In the genomic region with DNA sequence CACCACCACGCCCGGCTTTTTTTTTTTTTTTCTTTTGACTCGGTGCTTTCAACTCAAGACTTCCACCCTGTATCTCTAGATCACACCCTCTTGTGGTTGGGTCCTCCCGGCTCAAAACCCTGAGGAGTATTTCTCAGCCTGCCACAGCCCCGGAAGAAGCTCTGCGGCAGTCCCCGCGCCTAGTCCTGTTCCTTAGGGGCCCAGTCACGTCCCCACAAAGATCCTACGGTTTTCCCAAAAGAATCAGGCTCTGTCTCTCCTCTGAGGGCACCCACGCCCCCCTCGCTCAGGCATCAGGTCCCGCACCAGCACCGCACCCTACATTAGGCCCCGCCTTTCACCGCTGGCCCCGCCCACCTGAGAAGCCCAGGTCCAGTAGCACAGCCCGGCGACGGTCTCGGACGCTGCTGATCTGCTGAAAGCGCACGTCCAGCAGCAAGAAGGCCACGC, we compare ENCODE assay signal across 7 mouse cellular contexts. TPM values are rescaled to one million over a fixed set of nuclear protein-coding genes. Genes with fewer than 3 reads are reported as not detected.
DNase-seq lines count a peak whose midpoint lies in the region; ATAC-seq lines count a peak whose summit lies in the region.

No protein-coding gene starts in this region.

- H3K36me3 ChIP-seq in erythroblast, embryonic 14.5 days (ENCODE audit: control insufficient read depth) = peaks cover 3% of the 10 kb centered on the region
- peaks cover 3% of the 10 kb centered on the region; the same call in 1 of the 2 replicates for H3K36me3 ChIP-seq in hindbrain, embryonic 15.5 days
- peaks cover 6% of the 10 kb centered on the region for H3K36me3 ChIP-seq in liver, embryonic 13.5 days

- ATAC-seq in CD4-positive, CD25-positive, alpha-beta regulatory T cell, adult 4 months = peak; percentile 86
- no peak for ATAC-seq in hindbrain, embryonic 15.5 days (ENCODE audit: low FRiP score, low read depth)
- ATAC-seq in liver, embryonic 13.5 days (ENCODE audit: low read depth) = peak; percentile 62

- WGBS in hindbrain, embryonic 15.5 days = 3% methylated on average over 25 of the region's 25 CpGs
- whole genome bisulfite sequencing in liver, embryonic 13.5 days (ENCODE audit: insufficient replicate concordance) = 1% methylated on average over 25 of the region's 25 CpGs

- peaks cover 34% of the 10 kb centered on the region for H3K4me1 ChIP-seq in erythroblast, embryonic 14.5 days (ENCODE audit: control insufficient read depth)
- H3K4me1 ChIP-seq in hindbrain, embryonic 15.5 days (replicated peaks) = peaks cover 41% of the 10 kb centered on the region
- H3K4me1 ChIP-seq in liver, embryonic 13.5 days (replicated peaks) = peaks cover 34% of the 10 kb centered on the region

- peak overlapping the region; percentile 52 for H3K4me3 ChIP-seq in erythroblast, embryonic 14.5 days (replicated peaks)
- peak overlapping the region; percentile 66 for H3K4me3 ChIP-seq in hindbrain, embryonic 15.5 days
- H3K4me3 ChIP-seq in liver, embryonic 13.5 days (replicated peaks) = peak overlapping the region; percentile 57

- H3K9me3 ChIP-seq in erythroblast, embryonic 14.5 days (ENCODE audit: control insufficient read depth, low read length) = peaks cover 14% of the 10 kb centered on the region; the same call in 1 of the 2 replicates
- H3K9me3 ChIP-seq in hindbrain, embryonic 15.5 days = no peaks in the 10 kb centered on the region
- no peaks in the 10 kb centered on the region for H3K9me3 ChIP-seq in liver, embryonic 13.5 days (replicated peaks)

- H3K9ac ChIP-seq in hindbrain, embryonic 15.5 days = peak overlapping the region; percentile 3; the same call in 1 of the 2 replicates
- H3K9ac ChIP-seq in liver, embryonic 13.5 days = peak overlapping the region; percentile 49; the same call in 1 of the 2 replicates

- H3K4me2 ChIP-seq in hindbrain, embryonic 15.5 days = peak overlapping the region; percentile 58
- peak overlapping the region; percentile 77 for H3K4me2 ChIP-seq in liver, embryonic 13.5 days

- peak; percentile 68 for DNase-seq in R1 (ENCODE audit: low read depth, low spot score)
- peak; percentile 74 for DNase-seq in liver, embryonic 13.5 days
- DNase-seq in natural killer cell, adult 2 months (ENCODE audit: low spot score in 2 of 2) = peak; percentile 42 to 51
- DNase-seq in thymus, postnatal 14 days = peak; percentile 72

- H3K27me3 ChIP-seq in erythroblast, embryonic 14.5 days (ENCODE audit: control insufficient read depth) = peaks cover 58% of the 10 kb centered on the region
- peaks cover 7% of the 10 kb centered on the region for H3K27me3 ChIP-seq in hindbrain, embryonic 15.5 days
- peaks cover 62% of the 10 kb centered on the region for H3K27me3 ChIP-seq in liver, embryonic 13.5 days

- H3K27ac ChIP-seq in hindbrain, embryonic 15.5 days (replicated peaks) = no peak overlapping the region
- H3K27ac ChIP-seq in liver, embryonic 13.5 days = no peak overlapping the region

RNA-seq across cellular contexts. Expression of gene Syngr3, which starts 2.6 kb away (rescaled TPM):
- 1 to 10 TPM; 1.1 TPM for polyA plus RNA-seq in CD4-positive, CD25-positive, alpha-beta regulatory T cell, adult 4 months (2017; shearing (Covaris generic))
- polyA plus RNA-seq in erythroblast, embryonic 14.5 days (2012) = not detected in 2 replicates
- 234 and 241 TPM in 2 replicates for polyA plus RNA-seq in hindbrain, embryonic 15.5 days (2015; fragmentation: Nextera tagmentation; extraction: Ambion mirVana)
- 0.10 and 0.31 TPM in 2 replicates for polyA plus RNA-seq in liver, embryonic 13.5 days (2015; fragmentation: Nextera tagmentation; extraction: Ambion mirVana)

RNA-seq across cellular contexts. Expression of gene Gfer, which starts 8.8 kb away (rescaled TPM):
- 10 to 100 TPM; 13.5 to 21.7 TPM for polyA plus RNA-seq in CD4-positive, CD25-positive, alpha-beta regulatory T cell, adult 4 months (2017; shearing (Covaris generic))
- 6.4 and 9.0 TPM in 2 replicates for polyA plus RNA-seq in erythroblast, embryonic 14.5 days (2012)
- polyA plus RNA-seq in hindbrain, embryonic 15.5 days (2015; fragmentation: Nextera tagmentation; extraction: Ambion mirVana) = 36.5 and 36.6 TPM in 2 replicates
- 41.3 and 47.7 TPM in 2 replicates for polyA plus RNA-seq in liver, embryonic 13.5 days (2015; fragmentation: Nextera tagmentation; extraction: Ambion mirVana)

RNA-seq across cellular contexts. Expression of gene Noxo1, which starts 8.9 kb away (rescaled TPM):
- polyA plus RNA-seq in CD4-positive, CD25-positive, alpha-beta regulatory T cell, adult 4 months (2017; shearing (Covaris generic)) = 1 to 10 TPM; 1.2 to 1.4 TPM
- polyA plus RNA-seq in erythroblast, embryonic 14.5 days (2012) = 0.02 TPM in 1 of 2 replicates, not detected in the other
- polyA plus RNA-seq in hindbrain, embryonic 15.5 days (2015; fragmentation: Nextera tagmentation; extraction: Ambion mirVana) = 1.5 and 2.3 TPM in 2 replicates
- 0.14 and 0.34 TPM in 2 replicates for polyA plus RNA-seq in liver, embryonic 13.5 days (2015; fragmentation: Nextera tagmentation; extraction: Ambion mirVana)

RNA-seq across cellular contexts. Expression of gene Zfp598, which starts 17.7 kb away (rescaled TPM):
- 1 to 10 TPM; 3.7 to 5.4 TPM for polyA plus RNA-seq in CD4-positive, CD25-positive, alpha-beta regulatory T cell, adult 4 months (2017; shearing (Covaris generic))
- polyA plus RNA-seq in erythroblast, embryonic 14.5 days (2012) = 7.3 and 7.6 TPM in 2 replicates
- 20.6 and 24.5 TPM in 2 replicates for polyA plus RNA-seq in hindbrain, embryonic 15.5 days (2015; fragmentation: Nextera tagmentation; extraction: Ambion mirVana)
- 9.5 and 13.1 TPM in 2 replicates for polyA plus RNA-seq in liver, embryonic 13.5 days (2015; fragmentation: Nextera tagmentation; extraction: Ambion mirVana)

RNA-seq across cellular contexts. Expression of gene Tbl3, which starts 20.3 kb away (rescaled TPM):
- 10 to 100 TPM; 38.1 to 71.3 TPM for polyA plus RNA-seq in CD4-positive, CD25-positive, alpha-beta regulatory T cell, adult 4 months (2017; shearing (Covaris generic))
- 1.1 and 1.8 TPM in 2 replicates for polyA plus RNA-seq in erythroblast, embryonic 14.5 days (2012)
- 64.2 and 64.9 TPM in 2 replicates for polyA plus RNA-seq in hindbrain, embryonic 15.5 days (2015; fragmentation: Nextera tagmentation; extraction: Ambion mirVana)
- polyA plus RNA-seq in liver, embryonic 13.5 days (2015; fragmentation: Nextera tagmentation; extraction: Ambion mirVana) = 53.0 and 53.2 TPM in 2 replicates

Comparison
In these comparisons a context has a peak if more than half of its experiments do, and no peak if none do; other contexts are left out.
1. RNA of gene Syngr3, which starts 2.6 kb away (polyA plus RNA-seq): 234 to 241 TPM in hindbrain, embryonic 15.5 days; 1.1 TPM in CD4-positive, CD25-positive, alpha-beta regulatory T cell, adult 4 months, 0.10 to 0.31 TPM in liver, embryonic 13.5 days and not detected in erythroblast, embryonic 14.5 days; every median in the first group is over 100 times any median in the second.
2. Peak in every context shown above with its lines, with median percentiles within 50 percentile points of each other: DNase-seq and H3K4me3 ChIP-seq.